Mouse (Mus musculus) thymus, postnatal 36 days (tissue): ENCODE results near the gene Il1r2.

Source experiments
- DNase-seq, 2 experiments: peaks; one replicate each; pipeline ENCODE4 v3.0.0; 2022; ENCODE audit warnings: mixed read lengths in 2 of 2

Gene Il1r2

DNA sequence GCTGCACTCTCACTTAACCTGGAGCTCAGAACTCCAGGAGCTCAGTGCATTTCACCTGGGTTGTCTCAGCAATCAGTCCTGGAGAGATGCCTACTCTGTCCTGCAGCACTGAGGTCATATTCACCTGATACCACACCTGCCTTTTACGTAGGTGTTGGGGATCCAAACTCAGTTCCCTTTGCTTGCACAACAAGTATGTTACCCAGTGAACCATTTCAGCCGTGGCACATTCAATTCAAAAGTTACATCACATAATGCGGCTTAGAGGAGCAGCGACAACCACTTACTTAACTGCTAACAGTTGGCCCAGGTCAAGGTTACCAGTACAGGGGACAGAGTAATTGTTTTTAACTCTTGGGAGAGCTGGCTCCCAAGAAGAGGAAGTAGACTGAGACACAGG is 58.8 kb downstream of the Il1r2 start:
- DNase-seq, result no peak

DNA sequence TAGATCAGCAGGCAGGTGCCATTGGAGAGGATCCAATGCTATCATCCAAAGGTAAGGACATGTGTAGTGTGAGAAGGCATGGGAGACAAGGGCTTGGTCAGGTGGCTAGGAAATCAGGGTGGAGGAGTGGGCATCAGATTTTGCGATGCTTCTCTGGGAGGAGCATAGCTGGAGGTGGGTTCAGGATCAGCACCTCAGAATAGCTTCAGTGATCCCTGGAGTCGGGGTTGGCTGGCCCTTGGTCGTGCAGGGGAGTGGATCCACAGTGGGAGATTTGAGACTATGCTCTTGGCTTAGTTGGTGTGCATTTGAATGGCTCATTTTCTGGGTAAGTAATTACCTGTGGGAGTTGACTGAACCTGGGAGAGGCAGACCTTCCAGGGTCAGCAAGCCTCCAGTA is 59.7 kb downstream of the Il1r2 start:
- no peak for DNase-seq

DNA sequence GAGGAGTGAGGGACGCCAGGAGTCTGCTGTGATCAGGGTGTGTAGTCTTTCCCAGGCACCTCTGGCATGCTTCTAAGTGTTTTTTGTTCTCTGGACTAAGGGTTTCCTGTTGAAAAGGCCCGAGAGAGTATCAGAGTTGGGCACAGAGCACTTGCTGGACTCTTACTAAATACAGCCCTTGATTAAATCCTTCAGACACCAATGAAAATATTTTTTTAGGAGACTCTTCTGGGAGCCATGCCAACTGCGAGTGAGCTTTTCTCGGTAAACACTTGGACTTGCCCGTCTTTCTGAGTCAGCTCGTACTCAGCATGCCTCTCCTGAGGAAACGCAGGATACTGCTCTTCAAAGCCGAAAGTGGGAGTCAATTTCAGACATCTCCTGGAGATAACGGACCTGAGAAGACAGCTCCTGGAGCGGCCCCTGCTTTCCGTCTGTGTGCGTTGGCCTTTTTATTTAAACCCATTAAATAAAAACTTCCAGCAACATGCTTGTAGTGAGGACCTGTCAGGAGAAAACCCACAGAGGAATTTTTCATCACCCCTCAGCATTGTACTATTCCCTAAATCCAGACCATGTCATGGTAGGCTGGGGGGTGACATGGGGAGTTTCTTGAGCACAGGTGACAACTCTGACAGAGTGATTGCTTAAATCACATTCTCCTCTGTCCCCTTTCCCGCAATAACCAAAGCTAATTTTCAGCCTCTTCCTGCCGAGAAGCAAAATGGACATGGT is 66.1 kb downstream of the Il1r2 start:
- no peak for DNase-seq

DNA sequence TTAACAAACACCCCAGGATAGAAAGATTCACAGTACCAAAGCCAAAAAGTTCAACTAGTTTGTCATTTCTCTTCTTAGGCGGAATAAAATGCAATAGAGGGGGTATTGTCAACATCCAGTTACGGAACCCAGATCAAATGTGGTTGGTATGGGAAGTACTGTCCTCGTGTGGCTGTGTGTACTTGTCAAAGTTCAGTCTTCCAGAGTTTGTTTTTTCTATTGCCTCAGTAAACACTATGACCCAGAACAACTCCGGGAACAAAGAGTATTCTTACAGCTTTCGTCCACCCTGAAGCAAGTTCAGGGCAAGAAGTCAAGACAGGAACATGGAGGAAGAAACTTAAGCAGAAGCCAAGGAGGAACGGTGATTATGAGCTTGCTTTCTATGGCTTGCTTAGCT is 82.2 kb downstream of the Il1r2 start:
- DNase-seq, result no peak

DNA sequence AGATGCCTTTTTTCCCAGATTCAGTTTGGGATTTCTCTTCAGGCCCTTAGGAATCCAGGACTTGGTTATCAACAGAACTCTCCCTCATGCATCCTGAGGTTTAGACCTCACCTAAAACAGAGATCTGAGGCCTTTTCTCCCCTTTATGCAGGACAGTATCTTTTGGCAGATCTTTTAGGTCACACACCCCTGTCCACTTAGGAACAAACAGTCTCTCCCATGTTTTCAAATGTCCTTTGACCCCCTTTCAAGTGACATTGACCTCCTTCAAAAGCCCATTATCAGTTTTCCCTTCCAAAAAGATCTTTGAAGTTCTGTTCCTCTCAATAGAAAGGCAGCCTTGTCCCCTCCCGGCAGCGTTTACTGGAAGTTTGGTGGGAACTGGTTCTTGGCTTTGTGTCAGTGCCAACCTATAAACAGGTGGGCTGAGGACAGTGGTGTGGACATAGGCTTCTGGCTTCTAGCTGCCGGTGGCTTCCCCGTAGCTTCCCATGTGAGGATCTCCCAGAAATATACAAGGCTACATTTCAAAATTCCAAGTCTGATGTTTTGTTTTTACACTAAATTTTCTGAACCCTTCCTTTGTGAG is 89.5 kb downstream of the Il1r2 start:
- no peak for DNase-seq

DNA sequence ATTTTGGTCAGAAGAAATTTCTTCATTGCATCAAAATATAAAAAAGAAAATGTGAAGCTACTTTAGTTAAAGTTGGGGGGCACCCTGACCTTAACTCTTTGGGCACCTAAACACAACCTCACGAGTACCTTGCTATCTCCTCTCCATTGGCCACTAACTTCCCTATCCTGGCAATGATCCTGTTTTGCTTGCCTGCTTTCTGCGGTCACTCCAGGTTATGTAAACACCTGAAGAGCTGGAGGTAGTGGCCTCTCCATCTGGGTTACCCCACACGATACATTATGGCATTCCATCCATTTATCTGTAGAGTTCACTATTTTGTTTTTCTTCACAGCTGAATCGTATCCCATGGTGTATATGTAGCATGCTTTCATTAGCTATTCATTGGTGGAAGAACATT is 90.5 kb downstream of the Il1r2 start:
- no peak for DNase-seq

DNA sequence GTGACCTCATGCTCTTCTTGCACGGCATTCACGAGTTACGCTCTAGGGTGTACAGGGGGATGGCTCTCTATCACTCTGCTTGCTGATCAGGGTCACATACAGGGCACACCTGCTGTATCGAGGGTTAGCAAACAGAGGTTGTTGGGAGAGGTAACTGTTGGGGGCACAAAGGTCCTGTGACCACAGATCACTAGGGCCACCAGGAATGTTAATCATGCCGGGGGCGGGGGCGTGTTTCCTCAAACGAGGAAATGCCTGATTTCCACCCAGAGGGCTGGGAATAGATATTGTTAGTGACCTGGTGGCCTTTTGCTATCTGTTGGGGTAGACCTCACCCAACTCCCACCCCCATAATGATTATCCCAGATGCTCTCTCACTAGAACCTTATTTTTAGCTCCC is 93.7 kb downstream of the Il1r2 start:
- DNase-seq, result no peak

DNA sequence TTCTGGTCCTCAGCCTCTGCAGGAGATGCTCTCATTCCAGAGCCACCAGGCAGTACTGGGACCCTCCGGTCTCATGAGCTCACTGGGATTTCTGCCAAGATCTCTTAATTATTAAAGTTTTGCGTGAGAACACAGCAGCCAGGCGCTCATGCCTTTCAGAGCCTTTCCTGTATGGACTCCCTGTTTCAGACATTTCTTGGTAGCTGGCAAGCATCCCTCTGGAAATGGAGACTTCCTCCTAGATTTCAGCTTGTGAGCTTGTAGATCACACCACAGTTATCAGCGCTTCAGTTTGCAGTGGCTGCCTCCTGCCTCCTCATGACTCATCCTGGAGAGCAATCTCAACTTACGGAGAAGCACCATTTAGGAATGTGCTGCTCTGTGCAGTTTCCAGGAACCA is 98.0 kb downstream of the Il1r2 start:
- DNase-seq, result no peak

DNA sequence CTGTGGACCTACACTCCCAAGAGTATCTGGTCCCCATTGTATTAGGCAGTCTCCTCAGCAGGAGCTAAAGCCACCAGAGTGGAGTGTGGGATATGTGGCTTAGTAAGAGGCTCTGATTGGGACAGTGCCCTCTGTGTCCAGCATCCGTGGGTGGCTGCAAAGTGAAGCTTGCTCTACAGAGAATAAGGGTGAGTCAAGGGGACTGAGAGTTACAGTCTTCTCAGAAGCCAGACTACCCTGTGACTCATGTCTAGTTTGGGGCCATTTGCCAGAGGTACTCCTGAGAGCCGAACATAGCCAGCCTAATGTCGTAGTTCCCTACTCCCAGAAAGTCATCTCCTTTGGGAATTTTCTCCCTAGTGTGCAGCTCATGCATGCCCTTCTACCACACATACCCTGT is 100.3 kb downstream of the Il1r2 start:
- DNase-seq, result no peak
